Mouse (Mus musculus) retina, adult 2 months (tissue): ENCODE measurements around the gene Rras.

ENCODE experiments used
- DNase-seq: peaks from one replicate; pipeline ENCODE4 v3.0.0-alpha.2; 2012; ENCODE audit warnings: low read depth, low spot score

Rras gene

DNA sequence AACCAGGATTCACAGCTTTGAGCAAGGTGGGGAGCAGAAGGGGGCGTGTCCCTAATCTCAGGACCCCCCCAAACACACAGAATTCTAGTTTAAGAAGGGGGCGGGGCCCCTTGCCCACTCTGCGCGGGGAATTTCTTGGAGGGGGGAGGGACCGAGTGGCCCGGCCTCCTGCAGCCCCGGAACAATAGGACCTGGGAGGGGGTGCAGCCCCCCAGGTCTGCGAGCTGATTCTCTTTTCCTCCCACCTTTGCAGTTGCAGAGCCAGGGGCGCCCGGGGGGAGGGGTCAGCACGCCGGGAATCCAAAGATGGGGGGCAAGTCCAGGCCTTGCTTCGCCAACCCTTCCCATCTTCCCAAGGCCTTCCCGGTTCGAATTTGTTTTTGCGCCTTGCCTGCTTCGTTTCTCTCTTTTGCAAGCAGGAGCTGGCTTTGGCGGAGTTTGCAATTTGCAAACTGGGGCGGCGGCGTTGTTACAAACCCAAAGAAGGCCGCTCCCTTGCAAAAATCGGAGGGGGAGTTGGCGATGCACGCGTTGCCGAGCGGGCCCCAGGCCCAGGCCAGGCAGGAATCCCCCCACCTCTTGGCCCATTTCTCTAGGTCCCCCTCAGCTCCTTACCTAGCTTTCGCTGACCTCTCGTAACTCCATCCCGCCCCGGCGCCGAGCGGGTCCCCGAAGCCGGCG, 34.6 kb downstream of the Rras start:
- no peak for DNase-seq

DNA sequence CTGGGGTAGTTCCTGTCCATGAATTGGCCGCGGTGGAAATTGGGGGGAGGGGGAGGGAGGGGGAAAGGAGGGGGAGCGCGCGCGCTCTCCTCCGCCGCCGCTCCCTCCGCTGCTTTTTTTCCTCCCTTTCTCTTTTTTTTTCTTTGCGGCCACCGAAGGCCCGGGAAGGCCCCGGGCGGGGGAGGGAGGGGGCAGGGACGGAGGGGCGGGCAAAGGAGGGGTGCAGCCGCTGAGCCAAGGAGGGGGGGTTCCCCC, 35.0 kb downstream of the Rras start, which contains the start of gene Prr12:
TSS of gene Prr12 (minus strand) at position 20 of the 255 bp plus-strand sequence.
- DNase-seq: no peak

DNA sequence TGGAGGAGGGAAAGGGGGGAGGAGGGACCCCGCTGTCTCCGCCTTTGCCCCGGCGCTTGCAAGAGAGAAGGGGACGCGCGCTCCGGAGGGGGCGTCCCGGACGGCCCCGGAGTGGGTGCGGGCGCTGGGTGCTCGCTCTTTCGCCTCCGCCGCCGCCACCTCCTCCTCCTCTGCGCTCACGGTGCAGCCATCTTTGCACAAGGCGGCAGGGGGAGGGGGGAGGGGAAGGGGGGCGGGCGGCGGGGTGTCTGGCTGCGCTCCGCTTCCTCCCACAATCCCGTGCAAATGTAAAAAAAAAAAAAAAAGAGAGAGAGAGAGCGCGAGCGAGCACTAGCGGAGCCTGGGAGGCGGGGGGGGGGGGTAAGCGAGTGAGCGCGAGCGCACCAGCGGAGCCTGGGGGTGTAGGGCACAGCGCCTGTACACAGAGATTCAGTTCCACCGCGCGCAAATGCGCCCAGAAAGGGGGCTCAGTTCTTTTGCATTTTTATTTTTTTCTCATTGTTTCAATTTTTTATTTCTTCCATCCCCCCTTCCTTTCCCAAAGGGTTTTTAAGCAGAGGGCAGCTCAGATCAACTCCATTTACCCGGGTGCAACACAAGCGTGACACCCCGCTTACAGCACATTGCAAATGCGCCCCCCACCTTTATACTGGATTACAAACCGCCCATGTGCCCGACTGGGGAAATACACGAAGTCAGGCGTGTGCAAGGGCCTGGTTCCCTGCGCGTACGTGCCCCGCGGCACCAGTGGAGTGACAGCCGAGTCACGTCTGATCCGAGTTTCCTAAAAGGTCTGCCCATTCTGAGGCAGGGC, 35.6 kb downstream of the Rras start:
- DNase-seq: peak; percentile 65

DNA sequence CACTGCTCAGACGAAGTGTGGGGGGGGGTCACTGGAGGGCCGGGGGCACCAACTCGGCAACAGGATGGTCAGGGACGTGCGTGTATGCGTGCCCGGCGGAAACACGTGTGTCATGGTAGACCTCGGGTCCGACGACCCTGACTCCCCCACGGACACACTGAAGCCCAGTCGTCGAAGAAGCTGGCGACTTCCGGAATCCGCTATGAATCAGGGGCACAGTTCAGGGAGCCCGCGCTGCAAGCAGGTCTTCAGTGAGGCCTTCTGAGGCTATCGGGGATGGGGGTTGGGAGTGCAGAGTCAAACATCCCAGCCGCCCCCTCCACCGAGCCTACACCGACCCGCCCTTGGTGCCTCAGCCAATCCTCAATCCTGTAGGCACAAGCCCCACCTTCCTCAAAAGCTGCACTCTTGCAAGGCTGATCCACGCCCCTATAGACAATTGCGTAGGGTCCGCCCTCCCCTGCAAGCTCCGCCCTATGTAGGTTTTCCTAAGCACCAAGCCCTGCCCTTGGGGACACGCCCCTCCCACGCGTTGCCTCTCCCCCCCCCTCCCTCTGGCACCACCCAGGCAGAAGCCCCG, 36.3 kb downstream of the Rras start:
- peak; percentile 85 for DNase-seq

DNA sequence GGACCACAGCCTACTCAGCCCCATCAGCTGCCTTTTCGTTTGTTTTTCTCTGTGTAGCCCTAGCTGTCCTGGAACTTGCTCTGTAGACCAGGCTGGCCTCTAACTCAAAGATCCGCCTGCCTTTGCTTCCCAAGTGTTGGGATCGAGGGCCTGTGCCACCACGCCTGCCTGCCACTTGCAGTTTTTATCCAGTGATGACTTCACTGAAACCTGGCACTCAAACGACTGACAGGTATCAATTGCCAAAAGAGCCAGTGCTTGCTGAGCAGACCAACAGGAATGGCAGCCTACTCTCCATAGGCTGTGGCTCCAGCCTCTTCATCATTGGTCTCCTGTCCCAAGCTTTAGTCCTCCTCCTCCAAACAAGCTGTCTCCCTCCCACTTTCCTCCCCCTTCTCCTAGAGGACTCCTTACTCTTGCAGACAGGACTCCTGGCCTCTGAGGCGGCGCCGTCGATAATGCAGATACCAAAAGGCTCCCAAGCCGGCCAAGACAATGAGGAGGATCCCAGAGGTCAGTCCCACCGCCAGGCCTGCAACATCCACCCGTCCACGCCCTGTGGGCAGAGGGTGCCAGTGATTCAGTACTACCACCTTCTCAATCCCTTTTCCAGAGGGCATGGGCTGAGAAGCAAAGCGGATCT, 38.7 kb downstream of the Rras start:
- DNase-seq: no peak

DNA sequence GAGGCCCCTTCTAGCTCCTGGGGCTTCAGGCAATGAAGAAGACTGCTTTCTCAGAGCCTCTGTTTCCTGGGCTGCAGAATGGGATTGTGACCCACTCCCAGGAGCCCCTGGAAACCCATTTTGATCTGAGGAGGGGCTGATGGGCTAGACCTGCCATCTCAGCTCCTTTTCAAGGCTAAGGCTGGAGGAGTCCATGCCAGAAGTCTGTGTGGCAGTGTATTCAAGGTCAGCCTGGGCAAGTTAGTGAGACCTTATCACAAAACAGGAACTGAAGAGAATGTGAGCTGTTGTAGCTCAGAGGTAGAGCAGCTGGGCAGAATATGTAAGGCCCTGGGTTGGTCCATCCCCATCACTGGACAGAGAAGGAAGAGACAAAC, 39.2 kb downstream of the Rras start:
- DNase-seq: no peak

DNA sequence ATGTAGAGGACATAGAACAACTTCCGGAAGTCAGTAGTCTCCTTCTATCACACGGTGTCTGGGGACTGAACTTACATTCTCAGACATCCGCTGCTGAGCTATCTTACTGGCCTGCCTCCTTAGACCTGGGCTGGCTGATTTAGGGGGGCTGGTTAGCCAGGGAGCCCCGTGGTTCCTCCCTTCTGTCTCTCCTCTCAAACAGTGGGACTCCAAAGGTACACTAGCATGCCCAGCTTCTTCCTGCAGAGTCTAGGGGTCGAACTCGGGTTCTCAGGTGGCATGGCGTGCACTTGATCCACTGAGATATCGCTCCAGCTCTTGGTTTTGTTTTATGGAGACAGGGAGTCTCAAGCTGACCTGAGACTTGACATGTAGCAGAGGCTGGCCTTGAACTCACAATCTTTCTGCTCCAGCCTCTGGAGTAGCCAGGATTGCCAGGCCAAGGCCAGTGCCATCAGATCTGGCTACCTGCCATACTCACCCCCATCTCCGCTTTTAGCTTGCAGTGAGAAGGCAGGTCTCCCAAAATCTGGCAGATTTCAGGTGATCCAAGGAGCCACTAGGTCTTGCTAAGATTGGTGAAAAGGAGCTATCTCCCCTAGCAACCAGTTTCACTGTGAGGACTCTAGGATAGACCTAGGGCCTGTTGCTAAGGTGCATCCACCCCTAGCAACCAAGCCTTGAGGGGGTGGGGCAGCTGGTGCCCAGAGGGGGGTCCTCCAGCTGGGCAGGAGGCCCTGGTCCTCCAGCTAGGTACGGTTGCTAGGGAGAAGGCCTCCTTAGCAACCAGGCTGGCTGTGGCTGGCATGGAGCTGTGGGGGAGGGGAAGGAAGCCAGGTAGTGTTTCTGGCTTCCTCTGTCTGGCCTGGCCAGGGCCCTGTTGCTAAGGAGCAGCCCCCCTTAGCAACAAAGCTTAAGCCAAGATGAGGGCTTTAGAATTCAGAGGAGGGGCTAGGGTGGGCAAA, 41.1 kb downstream of the Rras start:
- no peak for DNase-seq

DNA sequence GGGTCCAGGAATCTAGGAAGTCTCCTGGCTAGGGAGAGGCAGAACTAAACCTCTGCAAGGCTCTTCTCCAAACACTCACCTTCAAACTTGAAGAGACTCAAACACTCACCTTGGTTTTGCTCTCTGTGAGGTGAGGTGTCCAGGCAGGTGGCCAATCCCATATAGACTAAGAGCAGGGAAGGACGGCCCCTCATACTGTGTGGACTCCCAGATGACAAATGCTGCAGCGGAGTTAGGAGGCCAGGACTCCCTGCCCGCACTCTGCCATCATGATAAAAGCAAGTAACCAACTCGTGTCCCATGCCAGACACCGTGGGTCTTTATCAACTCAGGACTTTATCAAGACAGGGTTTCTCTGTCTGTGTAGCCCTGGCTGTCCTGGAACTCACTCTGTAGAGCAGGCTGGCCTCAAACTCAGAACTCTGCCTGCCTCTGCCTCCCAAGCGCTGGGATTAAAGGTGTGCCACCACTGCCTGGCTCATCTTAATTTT, 42.9 kb downstream of the Rras start:
- DNase-seq: no peak

DNA sequence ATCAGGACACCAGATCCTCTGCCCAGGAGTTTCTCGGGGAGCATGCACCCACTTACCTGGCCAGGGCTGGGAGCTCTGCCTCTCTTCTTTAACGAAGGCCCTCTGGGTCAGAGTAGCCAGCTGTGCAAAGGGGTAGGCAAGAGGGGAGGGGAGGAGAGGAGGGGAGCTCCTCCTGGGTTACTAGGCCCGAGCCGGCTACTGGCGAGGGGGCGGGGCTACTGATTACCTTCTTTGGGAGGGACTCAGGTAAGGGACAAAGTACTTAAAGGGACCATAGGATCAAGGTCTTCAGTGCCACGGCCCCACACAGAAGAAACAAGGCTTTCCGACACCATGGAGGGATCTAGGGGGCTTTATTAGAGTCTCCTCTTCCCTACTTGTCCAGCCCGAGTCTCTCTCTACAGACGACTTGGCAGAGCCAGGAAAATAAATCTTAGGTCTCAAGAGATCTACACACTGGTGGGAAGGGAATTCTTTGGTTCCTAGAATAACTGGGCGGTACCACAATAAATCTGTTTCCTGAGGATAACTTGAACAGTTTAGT, 43.8 kb downstream of the Rras start:
- DNase-seq: no peak

DNA sequence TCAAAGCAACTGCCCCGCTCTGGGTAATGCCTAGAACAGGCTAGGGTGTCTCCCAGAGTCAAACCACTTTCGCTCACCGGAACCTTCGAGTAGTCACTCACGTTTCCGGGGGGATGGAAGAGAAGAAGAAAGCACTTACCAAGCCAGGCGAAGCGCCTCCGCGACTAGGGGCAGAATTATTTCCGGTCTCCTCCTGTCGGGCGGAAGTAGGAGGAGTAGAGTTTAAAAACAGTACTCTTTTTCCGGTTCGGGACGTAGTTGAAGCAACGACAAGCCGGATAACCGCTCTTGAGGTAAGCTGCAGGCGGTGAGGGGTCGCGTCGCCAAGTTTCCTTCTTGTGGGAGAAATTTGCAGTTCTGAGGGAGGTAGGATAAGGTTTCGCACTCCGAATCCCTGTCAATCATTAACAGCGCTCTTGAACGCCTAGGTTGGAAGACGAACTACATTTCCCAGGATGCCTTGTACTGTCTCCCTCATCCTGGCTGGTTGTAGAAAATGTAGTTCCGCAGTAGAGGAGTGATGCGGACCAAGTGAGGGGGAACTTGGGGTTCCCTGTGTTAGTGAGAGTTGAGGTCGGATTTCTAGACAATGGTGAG, 44.6 kb downstream of the Rras start, which contains the start of the genes Nosip and Prrg2:
TSS of gene Nosip (plus strand) at position 191 of the 597 bp plus-strand sequence.
TSS of gene Prrg2 (minus strand) at position 439 of the 597 bp plus-strand sequence.
- peak; percentile 96 for DNase-seq

DNA sequence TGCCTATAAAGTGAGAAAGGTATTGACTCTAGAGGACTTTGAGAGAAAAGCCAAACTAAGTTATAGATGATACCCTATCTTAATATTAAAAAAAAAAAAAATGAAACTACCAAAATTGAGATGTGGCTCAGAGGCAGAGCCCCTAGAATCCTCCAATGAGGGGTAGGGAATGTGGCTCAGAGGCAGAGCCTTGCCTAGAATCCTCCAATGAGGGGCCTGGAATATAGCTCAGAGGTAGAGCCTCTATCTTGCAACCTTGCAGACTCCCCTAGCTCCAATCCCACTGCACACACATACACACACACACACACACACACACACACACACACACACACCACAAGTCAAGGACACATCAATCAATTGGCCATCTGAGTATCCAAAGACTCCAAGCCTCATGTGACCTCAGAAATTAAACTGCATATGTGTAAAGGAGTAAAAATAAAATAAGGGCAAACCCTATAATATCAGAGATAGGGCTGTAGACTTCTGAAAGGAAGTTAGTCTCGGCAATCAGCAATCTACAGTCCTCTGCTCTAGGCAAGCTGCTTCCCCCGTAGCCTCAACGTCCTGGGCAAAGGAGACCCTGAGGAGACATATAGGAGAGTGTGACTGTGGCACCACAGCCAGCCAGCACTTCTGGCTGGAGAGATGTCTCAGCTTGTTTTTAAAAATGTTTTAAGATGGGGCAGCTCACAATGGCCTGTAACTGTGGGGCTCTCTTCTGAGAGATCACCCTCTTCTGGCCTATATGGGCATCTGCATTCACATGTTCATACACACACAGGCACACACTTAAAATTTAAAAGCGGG, 49.6 kb downstream of the Rras start:
- DNase-seq: no peak

DNA sequence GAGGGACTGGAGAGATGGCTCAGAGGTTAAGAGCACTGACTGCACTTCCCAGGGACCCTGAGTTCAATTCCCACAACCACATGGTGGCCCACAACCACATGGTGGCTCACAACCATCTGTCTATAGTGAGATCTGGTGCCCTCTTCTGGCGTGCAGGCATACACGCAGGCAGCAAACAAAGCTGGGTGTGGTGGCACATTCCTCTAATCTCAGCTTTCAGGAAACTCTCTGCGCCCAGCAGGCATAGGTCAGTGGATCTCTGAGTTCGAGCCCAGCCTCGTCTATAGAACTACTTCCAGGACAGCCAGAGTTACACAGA, 50.2 kb downstream of the Rras start:
- no peak for DNase-seq

DNA sequence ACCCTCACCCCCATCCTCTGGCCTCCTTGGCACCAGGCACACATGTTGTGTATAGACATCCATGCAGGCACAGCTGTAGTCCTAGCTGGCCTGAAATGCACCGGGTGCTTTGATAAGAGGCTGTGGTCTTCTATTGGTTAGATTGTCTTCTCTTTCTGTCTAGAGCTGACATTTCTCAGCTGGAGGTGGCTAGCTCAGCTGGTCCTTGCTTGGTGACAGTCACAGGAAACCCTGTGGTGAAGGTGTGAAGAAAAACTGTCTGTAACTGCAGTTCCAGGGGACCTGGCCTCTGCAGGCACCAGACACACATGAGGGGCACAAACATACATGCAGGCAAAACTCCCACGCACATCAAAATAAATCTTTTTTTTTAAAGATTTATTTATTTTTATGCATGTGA, 51.9 kb downstream of the Rras start:
- DNase-seq: no peak
